Mouse (Mus musculus) hindbrain, embryonic 14.5 days (tissue): ENCODE measurements around the gene Cst6. TPM values are rescaled to one million over a fixed set of nuclear protein-coding genes. Genes with fewer than 3 reads are reported as not detected.

ENCODE experiments used
- ATAC-seq: fragments of 200-750 bp; cut with Nextera tagmentation; 2 replicates; pipeline ENCODE4 v1.8.0; 2017; ENCODE audit warnings: moderate number of reproducible peaks, mild to moderate bottlenecking, moderate TSS enrichment, moderate library complexity; ENCODE audit not compliant: low FRiP score
- DNase-seq: peaks from one replicate; pipeline ENCODE4 v3.0.0-alpha.2; 2015; ENCODE audit warnings: low spot score
- H3K27ac ChIP-seq: fragments of 300-500 bp; sonication (generic); 2 replicates; pipeline ENCODE4 v1.5.1; 2014; ENCODE audit warnings: mild to moderate bottlenecking, moderate library complexity
- H3K27me3 ChIP-seq: fragments of 300-500 bp; sonication (generic); 2 replicates; pipeline ENCODE4 v1.6.1; 2014; ENCODE audit warnings: mild to moderate bottlenecking, low read length, mixed read lengths; ENCODE audit not compliant: control insufficient read depth, insufficient read depth
- H3K36me3 ChIP-seq: fragments of 300-500 bp; sonication (generic); replicated peaks from 2 replicates; pipeline ENCODE4 v1.6.1; 2014; ENCODE audit not compliant: control insufficient read depth, insufficient read depth
- H3K4me1 ChIP-seq: fragments of 300-500 bp; sonication (generic); replicated peaks from 2 replicates; pipeline ENCODE4 v1.6.1; 2014; ENCODE audit warnings: antibody characterized with exemption, low read length, mixed read lengths; ENCODE audit not compliant: control insufficient read depth, insufficient read depth
- H3K4me2 ChIP-seq: fragments of 300-500 bp; sonication (generic); replicated peaks from 2 replicates; pipeline ENCODE4 v1.6.1; 2014; ENCODE audit warnings: mild to moderate bottlenecking, moderate library complexity
- H3K4me3 ChIP-seq: fragments of 300-500 bp; sonication (generic); replicated peaks from 2 replicates; pipeline ENCODE4 v1.5.1; 2014; ENCODE audit warnings: mild to moderate bottlenecking, low read length
- H3K9ac ChIP-seq: fragments of 300-500 bp; sonication (generic); 2 replicates; pipeline ENCODE4 v1.6.1; 2014
- H3K9me3 ChIP-seq: fragments of 300-500 bp; sonication (generic); 2 replicates; pipeline ENCODE4 v1.6.1; 2016; ENCODE audit warnings: low read length; ENCODE audit not compliant: control insufficient read depth
- WGBS: fragments of 180-500 bp; shearing (Covaris S2); extraction: QIAGEN DNeasy Blood & Tissue Kit; methylation state at CpG from one replicate; pipeline ENCODE4 v1.1.7; 2014; 5-methylcytosine and 5-hydroxymethylcytosine counted together
- polyA plus RNA-seq: library from polyadenylated mRNA; unstranded; fragments of >200 nt; fragmentation: Nextera tagmentation; extraction: Ambion mirVana; gene quantifications from 2 replicates; pipeline ENCODE4 v1.2.1, GENCODE M21; 2014

The Cst6 gene
- polyA plus RNA-seq, 1 experiment from 2014 or later = 12.2 TPM

GRCm38 (mm10) chr19:5337975-5338374 lies 11.4 kb downstream of the Cst6 start:
- WGBS = 27% methylated on average over 5 of the region's 5 CpGs
- Histone ChIP-seq H3K27me3 (no peaks in the 10 kb centered on the region), H3K36me3 (no peaks in the 10 kb centered on the region), H3K9me3 (no peaks in the 10 kb centered on the region), H3K27ac (no peak overlapping the region), H3K4me2 (no peak overlapping the region), H3K4me3 (no peak overlapping the region), H3K9ac (no peak overlapping the region), H3K4me1 (no peaks in the 10 kb centered on the region)
- DNase-seq = peak; percentile 71
- ATAC-seq = no peak

GRCm38 (mm10) chr19:5335441-5335840 lies 13.9 kb downstream of the Cst6 start, which contains the start of gene Catsper1:
TSS of gene Catsper1 (plus strand) at chr19:5335741.
- 87% methylated on average over 6 of the region's 6 CpGs for WGBS
- Histone ChIP-seq H3K4me3 (no peak within 1 kb of the TSS), H3K4me2 (no peak within 1 kb of the TSS), H3K9me3 (no peaks in the 10 kb centered on the region), H3K27ac (no peak within 1 kb of the TSS), H3K4me1 (no peaks in the 10 kb centered on the region), H3K9ac (no peak within 1 kb of the TSS), H3K36me3 (no peaks in the 10 kb centered on the region), H3K27me3 (no peaks in the 10 kb centered on the region)
- DNase-seq = no peak
- ATAC-seq = no peak

GRCm38 (mm10) chr19:5334741-5335140 lies 14.6 kb downstream of the Cst6 start:
- Histone ChIP-seq H3K27me3 (no peaks in the 10 kb centered on the region), H3K4me3 (no peak overlapping the region), H3K4me2 (no peak overlapping the region), H3K9me3 (no peaks in the 10 kb centered on the region), H3K27ac (no peak overlapping the region), H3K9ac (no peak overlapping the region), H3K4me1 (no peaks in the 10 kb centered on the region), H3K36me3 (no peaks in the 10 kb centered on the region)
- no peak for ATAC-seq
- DNase-seq = no peak
- WGBS = 83% methylated on average over 5 of the region's 5 CpGs

GRCm38 (mm10) chr19:5327970-5328369 lies 21.4 kb downstream of the Cst6 start:
- Histone ChIP-seq H3K9ac (no peak overlapping the region), H3K36me3 (no peaks in the 10 kb centered on the region), H3K4me3 (no peak overlapping the region), H3K27ac (no peak overlapping the region), H3K27me3 (no peaks in the 10 kb centered on the region), H3K4me1 (no peaks in the 10 kb centered on the region), H3K4me2 (no peak overlapping the region), H3K9me3 (no peaks in the 10 kb centered on the region)
- WGBS = 79% methylated on average over 19 of the region's 19 CpGs
- ATAC-seq = no peak
- no peak for DNase-seq

GRCm38 (mm10) chr19:5323801-5324200 lies 25.6 kb downstream of the Cst6 start:
- no peak overlapping the region for H3K9ac ChIP-seq
- H3K4me3 ChIP-seq = no peak overlapping the region
- WGBS = 59% methylated on average over 17 of the region's 17 CpGs
- no peaks in the 10 kb centered on the region for H3K9me3 ChIP-seq
- H3K4me1 ChIP-seq = no peaks in the 10 kb centered on the region
- no peak overlapping the region for H3K27ac ChIP-seq
- no peaks in the 10 kb centered on the region for H3K36me3 ChIP-seq
- no peak overlapping the region for H3K4me2 ChIP-seq
- ATAC-seq = no peak
- H3K27me3 ChIP-seq = no peaks in the 10 kb centered on the region
- DNase-seq = no peak

- Histone ChIP-seq H3K27me3 (no peaks in the 10 kb centered on the region), H3K9me3 (peaks cover 5% of the 10 kb centered on the region; the same call in 1 of the 2 replicates), H3K27ac (no peak overlapping the region), H3K4me1 (no peaks in the 10 kb centered on the region), H3K4me3 (no peak overlapping the region), H3K36me3 (no peaks in the 10 kb centered on the region), H3K9ac (no peak overlapping the region), H3K4me2 (no peak overlapping the region)
- WGBS = 91% methylated on average over 8 of the region's 8 CpGs
- DNase-seq (no peak), ATAC-seq (no peak)
Measured at GRCm38 (mm10) chr19:5313189-5313588, 36.2 kb downstream of the Cst6 start.

GRCm38 (mm10) chr19:5309025-5309424 lies 40.3 kb downstream of the Cst6 start:
- Histone ChIP-seq H3K4me1 (no peaks in the 10 kb centered on the region), H3K27ac (no peak overlapping the region), H3K4me2 (no peak overlapping the region), H3K36me3 (peaks cover 39% of the 10 kb centered on the region), H3K9ac (no peak overlapping the region), H3K4me3 (no peak overlapping the region), H3K27me3 (no peaks in the 10 kb centered on the region), H3K9me3 (no peaks in the 10 kb centered on the region)
- 85% methylated on average over 7 of the region's 7 CpGs for WGBS
- ATAC-seq = no peak
- no peak for DNase-seq

GRCm38 (mm10) chr19:5306968-5307734 lies 42.2 kb downstream of the Cst6 start:
- H3K4me1 ChIP-seq = no peaks in the 10 kb centered on the region
- no peak overlapping the region for H3K9ac ChIP-seq
- no peak overlapping the region for H3K27ac ChIP-seq
- H3K4me3 ChIP-seq = no peak overlapping the region
- WGBS = 45% methylated on average over 98 of the region's 98 CpGs
- H3K4me2 ChIP-seq = 0 out of 2 replicates have a peak overlapping the region, but pooled peaks have one; percentile 24
- H3K27me3 ChIP-seq = no peaks in the 10 kb centered on the region
- peaks cover 57% of the 10 kb centered on the region for H3K36me3 ChIP-seq
- peak; percentile 24 for DNase-seq
- no peaks in the 10 kb centered on the region for H3K9me3 ChIP-seq
- ATAC-seq = no peak

- Histone ChIP-seq H3K4me1 (no peaks in the 10 kb centered on the region), H3K36me3 (peaks cover 58% of the 10 kb centered on the region), H3K27me3 (no peaks in the 10 kb centered on the region), H3K9ac (no peak overlapping the region), H3K9me3 (no peaks in the 10 kb centered on the region), H3K4me2 (no peak overlapping the region), H3K4me3 (no peak overlapping the region), H3K27ac (no peak overlapping the region)
- 90% methylated on average over 6 of the region's 6 CpGs for WGBS
- ATAC-seq (no peak), DNase-seq (no peak)
Measured at GRCm38 (mm10) chr19:5306279-5306678, 43.1 kb downstream of the Cst6 start.
